Mouse (Mus musculus) forebrain, postnatal 0 days (tissue): ENCODE results near the gene 4931417E11Rik. TPM values are rescaled to one million over a fixed set of nuclear protein-coding genes. Genes with fewer than 3 reads are reported as not detected.

ENCODE experiments used
- ATAC-seq: fragments of 200-750 bp; cut with Nextera tagmentation; 2 replicates; pipeline ENCODE4 v1.8.0; 2017; ENCODE audit warnings: mild to moderate bottlenecking, moderate library complexity
- DNase-seq: peaks from one replicate; pipeline ENCODE4 v3.0.0-alpha.2; 2015
- H3K27ac ChIP-seq: fragments of 300-500 bp; sonication (generic); 2 replicates; pipeline ENCODE4 v1.5.1; 2014; ENCODE audit warnings: low read depth, mild to moderate bottlenecking, antibody characterized with exemption, low read length, moderate library complexity, mixed read lengths
- H3K27me3 ChIP-seq: fragments of 300-500 bp; sonication (generic); 2 replicates; pipeline ENCODE4 v1.6.1; 2014; ENCODE audit warnings: mild to moderate bottlenecking, low read length, mixed read lengths; ENCODE audit not compliant: insufficient read depth
- H3K36me3 ChIP-seq: fragments of 300-500 bp; sonication (generic); 2 replicates; pipeline ENCODE4 v1.6.1; 2014; ENCODE audit warnings: mild to moderate bottlenecking, moderate library complexity; ENCODE audit not compliant: insufficient read depth
- H3K4me1 ChIP-seq: fragments of 300-500 bp; sonication (generic); 2 replicates; pipeline ENCODE4 v1.6.1; 2014; ENCODE audit warnings: antibody characterized with exemption; ENCODE audit not compliant: insufficient read depth
- H3K4me2 ChIP-seq: fragments of 300-500 bp; sonication (generic); 2 replicates; pipeline ENCODE4 v1.6.1; 2014; ENCODE audit warnings: low read depth, mild to moderate bottlenecking, moderate library complexity
- H3K4me3 ChIP-seq: fragments of 300-500 bp; sonication (generic); 2 replicates; pipeline ENCODE4 v1.5.1; 2014; ENCODE audit warnings: low read depth, low read length, mixed read lengths
- H3K9ac ChIP-seq: fragments of 300-500 bp; sonication (generic); 2 replicates; pipeline ENCODE4 v1.6.1; 2014; ENCODE audit warnings: mild to moderate bottlenecking
- H3K9me3 ChIP-seq: fragments of 300-500 bp; sonication (generic); 2 replicates; pipeline ENCODE4 v1.6.1; 2016; ENCODE audit warnings: low read length
- CTCF ChIP-seq: sonication (generic); IDR thresholded peaks from 2 replicates; pipeline ENCODE4 v1.5.1; 2016; ENCODE audit warnings: antibody characterized with exemption, control low read depth, low read depth
- WGBS: fragments of 180-500 bp; shearing (Covaris S2); extraction: QIAGEN DNeasy Blood & Tissue Kit; methylation state at CpG from one replicate; pipeline ENCODE4 v1.1.7; 2014; 5-methylcytosine and 5-hydroxymethylcytosine counted together
- polyA plus RNA-seq: library from polyadenylated mRNA; unstranded; fragments of >200 nt; fragmentation: Nextera tagmentation; extraction: Ambion mirVana; gene quantifications from 2 replicates; pipeline ENCODE4 v1.2.1, GENCODE M21; 2015
- total RNA-seq: library from RNA; depleted of rRNA; stranded (reverse); fragments of >200 nt; gene quantifications from 2 replicates; pipeline ENCODE4 v1.2.3, GENCODE M21; 2014; rRNA removed

The 4931417E11Rik gene
- total and polyA plus RNA-seq, 2 experiments from 2014 or later = not detected

GRCm38 (mm10) chr6:73466084-73466483 lies 3.4 kb downstream of the 4931417E11Rik start:
- Histone ChIP-seq H3K4me1 (no peaks in the 10 kb centered on the region), H3K9me3 (no peaks in the 10 kb centered on the region), H3K27ac (no peak overlapping the region), H3K4me3 (no peak overlapping the region), H3K4me2 (no peak overlapping the region), H3K36me3 (no peaks in the 10 kb centered on the region), H3K27me3 (no peaks in the 10 kb centered on the region), H3K9ac (no peak overlapping the region)
- 82% methylated on average over 3 of the region's 3 CpGs for WGBS
- ATAC-seq (no peak), DNase-seq (no peak)
- no peak for TF ChIP-seq CTCF

GRCm38 (mm10) chr6:73462543-73462942 lies 6.9 kb downstream of the 4931417E11Rik start:
- Histone ChIP-seq H3K4me2 (no peak overlapping the region), H3K27me3 (no peaks in the 10 kb centered on the region), H3K4me1 (no peaks in the 10 kb centered on the region), H3K9me3 (no peaks in the 10 kb centered on the region), H3K36me3 (no peaks in the 10 kb centered on the region), H3K4me3 (no peak overlapping the region), H3K27ac (no peak overlapping the region), H3K9ac (no peak overlapping the region)
- no peak for TF ChIP-seq CTCF
- DNase-seq (no peak), ATAC-seq (no peak)
- 82% methylated on average over 5 of the region's 5 CpGs for WGBS

GRCm38 (mm10) chr6:73433912-73434311 lies 35.6 kb downstream of the 4931417E11Rik start:
- Histone ChIP-seq H3K9me3 (no peaks in the 10 kb centered on the region), H3K36me3 (no peaks in the 10 kb centered on the region), H3K4me3 (no peak overlapping the region), H3K27ac (no peak overlapping the region), H3K9ac (no peak overlapping the region), H3K27me3 (no peaks in the 10 kb centered on the region), H3K4me1 (no peaks in the 10 kb centered on the region), H3K4me2 (no peak overlapping the region)
- no peak for DNase-seq
- WGBS = 5% methylated on average over 3 of the region's 3 CpGs
- TF ChIP-seq CTCF = no peak
- no peak for ATAC-seq

GRCm38 (mm10) chr6:73428618-73429336 lies 40.7 kb downstream of the 4931417E11Rik start:
- 21% methylated on average over 14 of the region's 14 CpGs for WGBS
- no peak for TF ChIP-seq CTCF
- DNase-seq (peak; percentile 14), ATAC-seq (peak; percentile 65)
- Histone ChIP-seq H3K4me2 (peak overlapping the region; percentile 15; the same call in 1 of the 2 replicates), H3K4me3 (no peak overlapping the region), H3K27me3 (no peaks in the 10 kb centered on the region), H3K9me3 (no peaks in the 10 kb centered on the region), H3K27ac (no peak overlapping the region), H3K4me1 (no peaks in the 10 kb centered on the region), H3K36me3 (no peaks in the 10 kb centered on the region), H3K9ac (no peak overlapping the region)

- TF ChIP-seq CTCF = no peak
- H3K36me3 ChIP-seq = no peaks in the 10 kb centered on the region
- DNase-seq = no peak
- no peak overlapping the region for H3K4me2 ChIP-seq
- 3% methylated on average over 1 of the region's 1 CpGs for WGBS
- no peak overlapping the region for H3K27ac ChIP-seq
- no peaks in the 10 kb centered on the region for H3K4me1 ChIP-seq
- no peak for ATAC-seq
- H3K9me3 ChIP-seq = no peaks in the 10 kb centered on the region
- no peak overlapping the region for H3K9ac ChIP-seq
- H3K27me3 ChIP-seq = no peaks in the 10 kb centered on the region
- H3K4me3 ChIP-seq = no peak overlapping the region
These were observed 42.1 kb downstream of the 4931417E11Rik start for GRCm38 (mm10) chr6:73427273-73427812.

Other genes starting within 250 kb of the 4931417E11Rik start
- 1.1 and 1.8 TPM in 2 replicates for gene Dnah6, start 248.0 kb downstream of the 4931417E11Rik start, total RNA-seq
- 0.16 and 0.44 TPM in 2 replicates for gene Dnah6, start 248.0 kb downstream of the 4931417E11Rik start, polyA plus RNA-seq
- gene Suclg1, start 221.3 kb downstream of the 4931417E11Rik start, total RNA-seq = 41.9 and 45.8 TPM in 2 replicates
- 125 and 134 TPM in 2 replicates for gene Suclg1, start 221.3 kb downstream of the 4931417E11Rik start, polyA plus RNA-seq